Mouse (Mus musculus) heart, embryonic 11.5 days (tissue): ENCODE measurements around the gene Dot1l. TPM values are rescaled to one million over a fixed set of nuclear protein-coding genes. Genes with fewer than 3 reads are reported as not detected.
A peak's percentile ranks its signal among the peaks of the same experiment; 100 is the strongest.

Source experiments
- ATAC-seq: fragments of 200-750 bp; cut with Nextera tagmentation; replicated peaks from 2 replicates; pipeline ENCODE4 v1.8.0; 2017; ENCODE audit warnings: moderate library complexity; ENCODE audit not compliant: insufficient number of reproducible peaks, low FRiP score, low TSS enrichment
- H3K27ac ChIP-seq: fragments of 300-500 bp; sonication (generic); 2 replicates; pipeline ENCODE4 v1.5.1; 2014; ENCODE audit warnings: mild to moderate bottlenecking, low read depth, low read length
- H3K27me3 ChIP-seq: fragments of 300-500 bp; sonication (generic); 2 replicates; pipeline ENCODE4 v1.6.1; 2014; ENCODE audit warnings: mild to moderate bottlenecking, low read length, mixed read lengths; ENCODE audit not compliant: control insufficient read depth, insufficient read depth
- H3K36me3 ChIP-seq: fragments of 300-500 bp; sonication (generic); 2 replicates; pipeline ENCODE4 v1.6.1; 2014; ENCODE audit warnings: mild to moderate bottlenecking, low read length, moderate library complexity, mixed read lengths; ENCODE audit not compliant: control insufficient read depth, insufficient read depth
- H3K4me1 ChIP-seq: fragments of 300-500 bp; sonication (generic); 2 replicates; pipeline ENCODE4 v1.6.1; 2014; ENCODE audit warnings: low read length; ENCODE audit not compliant: control insufficient read depth, insufficient read depth
- H3K4me2 ChIP-seq: fragments of 300-500 bp; sonication (generic); 2 replicates; pipeline ENCODE4 v1.6.1; 2014; ENCODE audit warnings: mild to moderate bottlenecking, moderate library complexity
- H3K4me3 ChIP-seq: fragments of 300-500 bp; sonication (generic); 2 replicates; pipeline ENCODE4 v1.5.1; 2014; ENCODE audit warnings: low read depth, low read length
- H3K9ac ChIP-seq: fragments of 300-500 bp; sonication (generic); 2 replicates; pipeline ENCODE4 v1.6.1; 2014; ENCODE audit warnings: mild to moderate bottlenecking, low read depth, low read length, moderate library complexity
- H3K9me3 ChIP-seq: fragments of 300-500 bp; sonication (generic); replicated peaks from 2 replicates; pipeline ENCODE4 v1.6.1; 2016; ENCODE audit warnings: low read length; ENCODE audit not compliant: control insufficient read depth
- WGBS: fragments of 180-500 bp; shearing (Covaris S2); extraction: QIAGEN DNeasy Blood & Tissue Kit; methylation state at CpG from one replicate; pipeline ENCODE4 v1.1.7; 2014; ENCODE audit not compliant: insufficient replicate concordance; 5-methylcytosine and 5-hydroxymethylcytosine counted together
- polyA plus RNA-seq: library from polyadenylated mRNA; unstranded; fragments of >200 nt; fragmentation: Nextera tagmentation; extraction: Ambion mirVana; gene quantifications from 2 replicates; pipeline ENCODE4 v1.2.1, GENCODE M21; 2014

Gene Dot1l
- polyA plus RNA-seq: 23.1 and 27.3 TPM in 2 replicates

DNA sequence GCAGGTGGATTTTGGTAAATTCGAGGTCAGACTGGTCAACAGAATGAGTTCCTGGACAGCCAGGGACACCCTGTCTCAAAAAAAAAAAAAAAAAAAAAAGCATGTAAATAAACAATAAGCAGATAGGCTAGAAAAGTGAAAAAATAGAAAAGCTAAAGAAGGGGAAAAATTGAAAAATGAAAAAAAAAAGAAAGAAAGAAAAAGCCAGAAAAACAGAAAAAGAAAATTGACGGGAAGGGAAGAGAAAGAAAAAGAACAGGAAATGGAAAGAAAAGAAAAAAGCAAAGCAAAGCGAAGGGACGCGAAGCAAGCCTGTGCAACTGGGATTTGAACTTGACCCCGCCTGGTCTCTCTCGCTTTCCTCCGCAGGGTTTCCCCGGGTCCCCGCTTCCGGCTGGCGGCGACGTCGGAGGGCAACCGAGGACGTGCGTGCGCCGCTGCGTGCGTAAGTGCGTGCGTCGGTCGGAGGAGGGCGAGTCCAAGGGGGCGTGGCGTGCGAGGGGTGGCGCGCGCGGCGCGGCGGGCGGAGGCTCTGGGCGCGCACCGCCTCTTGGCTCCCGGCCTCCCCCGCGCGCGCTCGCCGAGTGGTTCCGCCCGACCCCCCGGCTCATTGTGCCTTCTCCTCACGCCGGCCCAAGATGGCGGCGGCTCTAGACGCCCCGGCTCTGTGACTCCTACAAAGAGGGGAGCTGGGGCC lies at the start of gene Dot1l:
Gene Dot1l, plus strand, starts transcription at position 613 of the 697 bp plus-strand sequence.
- under 1% methylated on average over 45 of the region's 57 CpGs for WGBS
- peak within 1 kb of the TSS; percentile 93 for H3K4me3 ChIP-seq
- no peaks in the 10 kb centered on the region for H3K36me3 ChIP-seq
- no peaks in the 10 kb centered on the region for H3K27me3 ChIP-seq
- peak within 1 kb of the TSS; percentile 79 for H3K4me2 ChIP-seq
- peak within 1 kb of the TSS; percentile 99 for H3K9ac ChIP-seq
- peak; percentile 82 for ATAC-seq
- H3K27ac ChIP-seq: peak within 1 kb of the TSS; percentile 82
- peaks cover 45% of the 10 kb centered on the region for H3K4me1 ChIP-seq
- no peaks in the 10 kb centered on the region for H3K9me3 ChIP-seq

DNA sequence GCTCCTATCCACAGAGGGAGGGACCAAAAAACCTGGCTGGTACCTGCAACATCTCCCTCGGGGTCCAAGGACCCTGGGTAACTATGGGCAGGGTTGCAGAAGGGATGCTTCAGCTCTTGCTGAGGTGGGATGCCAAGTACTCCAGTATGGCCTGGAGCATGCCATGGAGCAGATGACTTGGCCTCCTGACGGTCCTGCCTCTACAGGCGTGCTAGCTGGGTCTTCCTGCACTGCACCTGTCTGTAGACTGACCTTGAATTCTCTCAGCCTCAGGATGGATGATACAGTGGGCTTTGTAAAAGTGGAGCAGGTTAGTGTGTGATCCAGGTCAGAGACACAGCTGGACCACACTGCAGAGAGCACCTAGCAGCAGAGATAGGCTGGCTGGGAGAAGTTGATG lies 49.5 kb upstream of the Dot1l start:
- no peaks in the 10 kb centered on the region for H3K27me3 ChIP-seq
- H3K4me2 ChIP-seq: no peak overlapping the region
- H3K9ac ChIP-seq: no peak overlapping the region
- 75% methylated on average over 3 of the region's 3 CpGs for WGBS
- H3K27ac ChIP-seq: no peak overlapping the region
- H3K4me3 ChIP-seq: no peak overlapping the region
- H3K4me1 ChIP-seq: peaks cover 24% of the 10 kb centered on the region
- H3K36me3 ChIP-seq: peaks cover 29% of the 10 kb centered on the region
- no peaks in the 10 kb centered on the region for H3K9me3 ChIP-seq
- no peak for ATAC-seq

DNA sequence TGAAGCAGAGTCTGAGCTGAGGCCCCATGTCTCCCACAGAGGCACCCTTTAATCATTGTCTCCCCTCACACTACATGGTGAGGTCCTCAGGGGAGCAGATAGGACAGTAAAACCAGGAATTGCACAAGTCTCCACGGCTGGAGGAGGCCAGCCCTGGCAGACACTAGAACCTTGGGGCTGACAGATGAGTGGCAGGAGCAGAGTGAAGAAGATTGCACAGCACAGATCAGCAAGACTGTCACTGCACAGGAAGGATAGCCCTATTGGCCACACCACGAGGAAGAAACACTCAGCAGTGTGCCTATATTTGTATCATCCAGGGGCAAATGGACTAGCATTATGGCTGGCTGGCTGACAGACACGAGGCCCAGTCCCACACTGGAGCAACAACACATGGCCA lies 44.2 kb upstream of the Dot1l start:
- Histone ChIP-seq H3K27me3 (no peaks in the 10 kb centered on the region), H3K36me3 (peaks cover 73% of the 10 kb centered on the region), H3K27ac (no peak overlapping the region), H3K9me3 (no peaks in the 10 kb centered on the region), H3K4me1 (no peaks in the 10 kb centered on the region), H3K4me3 (no peak overlapping the region), H3K9ac (no peak overlapping the region), H3K4me2 (no peak overlapping the region)
- no peak for ATAC-seq
- 75% methylated on average over 3 of the region's 3 CpGs for WGBS

DNA sequence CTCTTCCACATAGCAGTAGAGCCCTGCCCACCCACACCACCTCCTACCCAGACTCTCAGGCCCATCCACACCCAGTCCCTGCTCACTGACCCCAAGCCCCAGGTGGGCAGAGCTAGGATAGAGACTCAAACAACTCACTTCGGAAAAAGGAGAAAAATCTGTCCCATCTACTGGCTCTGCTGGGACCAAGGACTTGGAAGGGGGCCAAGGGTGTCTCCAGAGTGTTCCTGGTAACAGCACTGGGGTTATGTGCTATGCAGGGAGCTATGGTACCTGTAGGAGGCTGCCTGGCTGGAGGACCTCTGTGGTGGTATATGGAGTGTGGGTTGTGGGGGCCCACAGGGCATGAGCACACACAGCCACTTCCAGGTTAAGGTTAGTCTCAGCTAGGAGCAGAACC lies 37.7 kb upstream of the Dot1l start:
- H3K27ac ChIP-seq: no peak overlapping the region
- H3K36me3 ChIP-seq: peaks cover 81% of the 10 kb centered on the region
- ATAC-seq: no peak
- WGBS: 88% methylated on average over 1 of the region's 1 CpGs
- no peaks in the 10 kb centered on the region for H3K27me3 ChIP-seq
- no peaks in the 10 kb centered on the region for H3K9me3 ChIP-seq
- H3K4me1 ChIP-seq: no peaks in the 10 kb centered on the region
- no peak overlapping the region for H3K9ac ChIP-seq
- H3K4me3 ChIP-seq: no peak overlapping the region
- no peak overlapping the region for H3K4me2 ChIP-seq

DNA sequence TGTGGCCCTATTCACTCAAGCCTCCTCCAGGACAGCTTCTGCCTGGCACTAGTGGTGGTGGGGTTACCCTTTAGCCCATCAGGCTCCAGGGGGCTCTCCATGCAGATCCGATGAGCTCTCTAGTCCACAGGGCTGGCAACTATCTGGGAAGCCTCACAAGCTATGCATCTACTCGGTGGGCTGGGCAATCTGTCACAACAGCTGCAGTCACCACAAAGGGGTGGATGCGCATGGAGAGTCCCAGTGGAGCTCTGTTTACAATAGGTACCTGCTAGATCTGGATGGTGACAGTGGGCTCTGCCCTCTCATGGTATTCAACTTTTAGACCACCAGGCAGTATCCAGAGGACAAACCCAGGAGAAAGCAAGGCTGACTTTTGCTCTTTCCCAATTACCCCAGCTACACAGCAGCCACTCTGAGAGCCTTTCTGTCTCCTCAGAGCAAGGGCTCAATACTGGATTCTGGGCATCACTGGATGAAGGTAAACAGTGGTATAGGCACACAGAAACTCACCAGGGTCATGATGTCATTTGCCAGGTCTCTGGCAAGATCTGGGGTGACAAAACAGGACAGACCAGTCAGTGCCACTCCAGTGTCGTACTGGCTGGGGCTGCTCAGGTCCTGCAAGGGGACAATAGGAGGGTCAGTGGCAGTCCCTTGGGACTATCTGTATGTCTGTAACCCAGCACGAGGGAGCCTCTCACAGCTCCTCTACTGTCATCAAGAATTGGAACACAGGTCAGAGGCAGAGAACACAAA lies 27.5 kb upstream of the Dot1l start:
- peaks cover 2% of the 10 kb centered on the region; the same call in 1 of the 2 replicates for H3K4me1 ChIP-seq
- H3K27ac ChIP-seq: no peak overlapping the region
- H3K9ac ChIP-seq: no peak overlapping the region
- H3K4me2 ChIP-seq: no peak overlapping the region
- peaks cover 68% of the 10 kb centered on the region for H3K36me3 ChIP-seq
- H3K9me3 ChIP-seq: no peaks in the 10 kb centered on the region
- WGBS: 92% methylated on average over 5 of the region's 5 CpGs
- no peaks in the 10 kb centered on the region for H3K27me3 ChIP-seq
- no peak for ATAC-seq
- no peak overlapping the region for H3K4me3 ChIP-seq

DNA sequence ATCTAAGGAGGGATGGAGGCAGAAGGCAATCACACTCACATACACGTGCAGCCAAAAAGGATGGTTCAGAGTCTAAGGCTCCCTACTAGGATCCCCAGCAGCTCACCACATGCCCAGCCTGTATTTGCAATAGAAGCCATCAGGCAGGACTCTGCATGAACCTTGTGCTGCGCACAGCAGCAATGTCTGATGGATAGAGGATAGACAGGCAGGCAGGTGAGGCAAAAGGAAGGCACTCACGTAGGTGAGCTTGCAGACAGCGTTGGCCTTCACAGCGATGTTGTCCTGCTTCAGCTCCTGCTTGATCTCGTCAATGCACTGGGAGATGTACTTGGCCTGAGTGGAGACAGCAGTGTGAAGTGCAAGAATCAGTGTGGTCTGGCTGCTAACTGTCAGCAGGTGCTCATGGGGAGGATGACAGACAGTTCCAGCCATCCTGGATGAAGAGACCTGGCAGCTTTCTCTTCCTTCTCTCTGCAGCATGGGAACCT lies 22.4 kb upstream of the Dot1l start:
- 86% methylated on average over 6 of the region's 6 CpGs for WGBS
- no peak for ATAC-seq
- Histone ChIP-seq H3K4me1 (peaks cover 9% of the 10 kb centered on the region), H3K27ac (no peak overlapping the region), H3K9ac (no peak overlapping the region), H3K4me2 (no peak overlapping the region), H3K27me3 (no peaks in the 10 kb centered on the region), H3K36me3 (peaks cover 43% of the 10 kb centered on the region), H3K9me3 (no peaks in the 10 kb centered on the region), H3K4me3 (no peak overlapping the region)

DNA sequence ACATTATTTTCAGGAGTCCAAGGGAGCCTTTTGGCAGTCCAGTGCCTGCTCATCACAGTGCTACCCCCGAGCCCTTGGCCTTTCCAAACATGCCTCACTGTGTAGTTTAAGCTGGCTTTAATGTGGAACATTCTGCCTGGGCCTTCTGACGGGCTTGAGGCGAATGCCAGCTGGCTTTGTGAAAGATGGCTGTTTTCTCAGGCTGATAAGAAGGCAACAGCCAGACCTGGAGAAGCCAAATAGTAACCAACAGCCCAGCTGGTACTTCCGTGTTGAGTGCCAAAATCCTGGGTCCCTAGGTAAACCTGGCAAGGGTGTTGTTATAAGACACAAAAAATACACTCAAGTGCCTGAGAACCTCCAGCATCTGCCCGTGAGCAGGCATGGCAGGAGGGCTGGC lies 18.3 kb upstream of the Dot1l start:
- H3K9me3 ChIP-seq: no peaks in the 10 kb centered on the region
- WGBS: 57% methylated on average over 5 of the region's 5 CpGs
- peaks cover 18% of the 10 kb centered on the region; the same call in 1 of the 2 replicates for H3K4me1 ChIP-seq
- no peak for ATAC-seq
- H3K36me3 ChIP-seq: peaks cover 11% of the 10 kb centered on the region
- no peak overlapping the region for H3K4me3 ChIP-seq
- no peaks in the 10 kb centered on the region for H3K27me3 ChIP-seq
- no peak overlapping the region for H3K27ac ChIP-seq
- H3K9ac ChIP-seq: no peak overlapping the region
- H3K4me2 ChIP-seq: no peak overlapping the region

DNA sequence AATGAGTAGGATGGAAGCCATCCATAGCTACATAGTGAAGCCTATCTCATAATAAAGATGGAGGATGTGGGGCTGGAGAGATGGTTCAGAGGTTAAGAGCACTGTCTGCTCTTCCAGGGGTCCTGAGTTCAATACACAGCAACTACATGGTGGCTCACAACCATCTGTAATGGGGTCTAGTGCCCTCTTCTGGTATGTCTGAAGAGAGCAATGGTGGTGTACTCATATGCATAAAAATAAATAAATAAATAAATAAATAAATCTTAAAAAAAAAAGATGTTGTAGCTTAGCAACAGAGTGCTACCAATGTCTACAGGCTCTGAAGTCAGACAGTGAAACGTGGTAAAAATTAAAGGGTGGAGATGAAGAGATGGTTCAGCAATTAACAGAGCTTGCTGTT lies 16.3 kb upstream of the Dot1l start:
- no peak for ATAC-seq
- no peak overlapping the region for H3K9ac ChIP-seq

More for the DNA sequence above, 16.3 kb upstream of the Dot1l start:
- H3K36me3 ChIP-seq: 0 out of 2 replicates have a peak, but pooled peaks cover 4% of the 10 kb centered on the region
- no peak overlapping the region for H3K4me2 ChIP-seq
- no peak overlapping the region for H3K4me3 ChIP-seq
- H3K4me1 ChIP-seq: peaks cover 16% of the 10 kb centered on the region; the same call in 1 of the 2 replicates
- H3K9me3 ChIP-seq: no peaks in the 10 kb centered on the region
- WGBS: 88% methylated on average over 1 of the region's 1 CpGs
- H3K27me3 ChIP-seq: no peaks in the 10 kb centered on the region
- H3K27ac ChIP-seq: no peak overlapping the region
